Mouse (Mus musculus): ENCODE measurements around the gene Gemin7. TPM values are rescaled to one million over a fixed set of nuclear protein-coding genes. Genes with fewer than 3 reads are reported as not detected.

The Gemin7 gene
- total and polyA plus RNA-seq, 2 experiments from 2014 or later = 38.2 to 148 TPM

DNA sequence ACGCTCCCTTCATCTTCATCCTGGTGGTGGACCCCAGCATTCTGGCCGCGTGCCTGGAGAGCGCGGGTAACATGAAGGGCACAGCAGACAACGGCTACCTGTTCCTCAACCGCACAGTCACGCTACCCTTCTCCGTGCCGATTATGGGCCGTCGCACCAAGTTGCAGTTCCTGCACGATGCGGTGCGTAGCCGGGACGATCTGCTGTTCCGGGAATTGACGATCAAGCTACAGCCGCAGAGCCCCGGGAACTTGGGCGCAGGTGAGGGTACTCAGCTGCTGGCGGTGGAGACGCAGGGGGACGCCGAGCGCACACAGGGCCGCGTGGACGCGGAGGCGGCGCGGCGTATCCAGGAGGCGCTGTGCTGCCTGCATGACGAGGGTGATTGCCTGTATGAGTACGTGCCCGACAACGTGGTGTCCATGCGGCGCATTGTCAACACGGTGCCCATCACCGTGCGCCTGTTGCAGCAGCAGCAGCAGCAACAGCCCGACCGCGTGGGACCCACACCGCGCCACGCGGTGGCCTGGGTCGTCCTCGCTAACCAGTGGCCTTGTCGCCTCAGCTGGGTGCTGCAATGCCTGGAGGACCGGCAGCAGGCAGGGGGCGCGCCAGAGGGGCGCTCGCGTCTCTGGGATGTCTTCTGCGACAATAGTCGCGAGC, 53.5 kb downstream of the Gemin7 start:
- Histone ChIP-seq H3K27ac (ENCODE audit: low read depth, low read length) (no peak overlapping the region), H3K4me3 (ENCODE audit: low read depth, low read length) (peak overlapping the region; percentile 37), H3K9me3 (ENCODE audit: low read length) (no peaks in the 10 kb centered on the region), H3K9ac (peak overlapping the region; percentile 62), H3K4me1 (ENCODE audit: insufficient read depth) (peaks cover 22% of the 10 kb centered on the region), H3K4me2 (ENCODE audit: low read depth) (peak overlapping the region; percentile 77), H3K27me3 (ENCODE audit: insufficient read depth, low read length) (peaks cover 39% of the 10 kb centered on the region), H3K36me3 (ENCODE audit: insufficient read depth) (0 out of 2 replicates have a peak, but pooled peaks cover under 1% of the 10 kb centered on the region)
- DNase-seq (peak; percentile 89), ATAC-seq (peak; percentile 83)
- 1% methylated on average over 63 of the region's 64 CpGs for WGBS
- peak; percentile 82 for TF ChIP-seq CTCF (IDR thresholded peaks at IDR 0.05; ENCODE audit: low read depth)

- H3K9me3 ChIP-seq (ENCODE audit: low read length) = no peaks in the 10 kb centered on the region
- H3K27ac ChIP-seq (ENCODE audit: low read depth, low read length) = no peak overlapping the region
- H3K4me1 ChIP-seq (ENCODE audit: insufficient read depth) = peaks cover 22% of the 10 kb centered on the region
- H3K4me2 ChIP-seq (ENCODE audit: low read depth) = peak overlapping the region; percentile 77
- peak; percentile 62 for DNase-seq
- ATAC-seq = peak; percentile 36
- peak overlapping the region; percentile 37 for H3K4me3 ChIP-seq (ENCODE audit: low read depth, low read length)
- no peaks in the 10 kb centered on the region for H3K36me3 ChIP-seq (ENCODE audit: insufficient read depth)
- peak overlapping the region; percentile 62; the same call in 1 of the 2 replicates for H3K9ac ChIP-seq
- peaks cover 46% of the 10 kb centered on the region for H3K27me3 ChIP-seq (ENCODE audit: insufficient read depth, low read length)
- no peak for TF ChIP-seq CTCF (IDR thresholded peaks at IDR 0.05; ENCODE audit: low read depth)
- 12% methylated on average over 72 of the region's 72 CpGs for WGBS
Measured at GRCm38 (mm10) chr7:19523017-19523756, 54.2 kb downstream of the Gemin7 start.

DNA sequence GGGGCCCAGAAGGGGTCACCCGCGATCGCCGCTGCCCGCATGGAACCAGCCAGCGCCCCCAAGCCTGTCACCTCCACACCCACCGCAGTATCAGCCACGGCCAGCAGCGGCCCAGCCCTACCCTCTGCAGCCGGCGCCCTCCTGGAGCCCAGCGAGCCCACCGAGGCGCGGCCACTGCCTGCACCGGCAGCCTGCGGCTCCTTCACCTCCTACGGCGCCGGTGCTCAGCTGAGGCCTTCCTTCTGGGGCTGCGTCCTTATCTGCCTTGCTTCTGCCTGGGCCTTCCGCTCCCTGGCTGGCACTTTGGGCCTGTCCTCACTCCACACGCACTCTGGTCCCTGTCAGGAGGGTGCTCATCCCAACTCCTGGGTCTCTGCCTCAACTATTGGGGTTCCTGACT, 57.4 kb downstream of the Gemin7 start:
- WGBS = 11% methylated on average over 17 of the region's 23 CpGs
- TF ChIP-seq CTCF (IDR thresholded peaks at IDR 0.05; ENCODE audit: low read depth) = no peak
- no peak overlapping the region for H3K27ac ChIP-seq (ENCODE audit: low read depth, low read length)
- ATAC-seq = no peak
- peak overlapping the region; percentile 5; the same call in 1 of the 2 replicates for H3K4me3 ChIP-seq (ENCODE audit: low read depth, low read length)
- H3K9ac ChIP-seq = 0 out of 2 replicates have a peak overlapping the region, but pooled peaks have one; percentile 35
- H3K36me3 ChIP-seq (ENCODE audit: insufficient read depth) = no peaks in the 10 kb centered on the region
- peak overlapping the region; percentile 36 for H3K4me2 ChIP-seq (ENCODE audit: low read depth)
- peaks cover 47% of the 10 kb centered on the region for H3K27me3 ChIP-seq (ENCODE audit: insufficient read depth, low read length)
- no peak for DNase-seq
- H3K4me1 ChIP-seq (ENCODE audit: insufficient read depth) = peaks cover 25% of the 10 kb centered on the region
- no peaks in the 10 kb centered on the region for H3K9me3 ChIP-seq (ENCODE audit: low read length)

GRCm38 (mm10) chr7:19517652-19518365, 59.6 kb downstream of the Gemin7 start, which contains the start of gene Nkpd1:
Gene Nkpd1, plus strand, starts transcription at chr7:19517838.
- DNase-seq = peak; percentile 24
- H3K4me3 ChIP-seq (ENCODE audit: low read depth, low read length) = peak within 1 kb of the TSS; percentile 17; the same call in 1 of the 2 replicates
- peaks cover 40% of the 10 kb centered on the region for H3K27me3 ChIP-seq (ENCODE audit: insufficient read depth, low read length)
- peak; percentile 68 for TF ChIP-seq CTCF (IDR thresholded peaks at IDR 0.05; ENCODE audit: low read depth)
- no peaks in the 10 kb centered on the region for H3K9me3 ChIP-seq (ENCODE audit: low read length)
- peak within 1 kb of the TSS; percentile 52 for H3K4me2 ChIP-seq (ENCODE audit: low read depth)
- 4% methylated on average over 22 of the region's 29 CpGs for WGBS
- H3K4me1 ChIP-seq (ENCODE audit: insufficient read depth) = peaks cover 3% of the 10 kb centered on the region; the same call in 1 of the 2 replicates
- H3K9ac ChIP-seq = peak within 1 kb of the TSS; percentile 22; the same call in 1 of the 2 replicates
- H3K27ac ChIP-seq (ENCODE audit: low read depth, low read length) = no peak within 1 kb of the TSS
- ATAC-seq = peak; percentile 55; the same call in 1 of the 2 replicates
- no peaks in the 10 kb centered on the region for H3K36me3 ChIP-seq (ENCODE audit: insufficient read depth)

Other genes with a start within 250 kb of the Gemin7 start
- gene Ercc1, start 232.8 kb downstream of the Gemin7 start, total RNA-seq (2014; rRNA removed) = 56.6 and 73.6 TPM in 2 replicates
- 80.5 and 81.0 TPM in 2 replicates for gene Ercc1, start 232.8 kb downstream of the Gemin7 start, polyA plus RNA-seq (2015; fragmentation: Nextera tagmentation; extraction: Ambion mirVana)
- gene Cd3eap, start 218.1 kb downstream of the Gemin7 start, total RNA-seq (2014; rRNA removed) = 12.1 and 15.5 TPM in 2 replicates
- gene Cd3eap, start 218.1 kb downstream of the Gemin7 start, polyA plus RNA-seq (2015; fragmentation: Nextera tagmentation; extraction: Ambion mirVana) = 19.4 and 21.6 TPM in 2 replicates
- gene Ppp1r13l, start 217.8 kb downstream of the Gemin7 start, total RNA-seq (2014; rRNA removed) = 0.76 and 1.2 TPM in 2 replicates
- gene Ppp1r13l, start 217.8 kb downstream of the Gemin7 start, polyA plus RNA-seq (2015; fragmentation: Nextera tagmentation; extraction: Ambion mirVana) = 2.0 and 2.1 TPM in 2 replicates
- gene Ercc2, start 195.6 kb downstream of the Gemin7 start, total RNA-seq (2014; rRNA removed) = 47.7 and 58.2 TPM in 2 replicates
- 17.9 and 21.8 TPM in 2 replicates for gene Ercc2, start 195.6 kb downstream of the Gemin7 start, polyA plus RNA-seq (2015; fragmentation: Nextera tagmentation; extraction: Ambion mirVana)
- gene Klc3, start 173.5 kb downstream of the Gemin7 start, total RNA-seq (2014; rRNA removed) = 2.2 and 3.0 TPM in 2 replicates
- gene Klc3, start 173.5 kb downstream of the Gemin7 start, polyA plus RNA-seq (2015; fragmentation: Nextera tagmentation; extraction: Ambion mirVana) = 2.1 and 2.9 TPM in 2 replicates
- 0.48 and 4.2 TPM in 2 replicates for gene Ckm, start 172.8 kb downstream of the Gemin7 start, total RNA-seq (2014; rRNA removed)
- gene Ckm, start 172.8 kb downstream of the Gemin7 start, polyA plus RNA-seq (2015; fragmentation: Nextera tagmentation; extraction: Ambion mirVana) = not detected in 2 replicates
- 46.7 and 47.1 TPM in 2 replicates for gene Mark4, start 118.8 kb downstream of the Gemin7 start, total RNA-seq (2014; rRNA removed)
- gene Mark4, start 118.8 kb downstream of the Gemin7 start, polyA plus RNA-seq (2015; fragmentation: Nextera tagmentation; extraction: Ambion mirVana) = 16.1 and 21.0 TPM in 2 replicates
- gene Exoc3l2, start 114.3 kb downstream of the Gemin7 start, total RNA-seq (2014; rRNA removed) = 0.14 and 0.23 TPM in 2 replicates
- gene Exoc3l2, start 114.3 kb downstream of the Gemin7 start, polyA plus RNA-seq (2015; fragmentation: Nextera tagmentation; extraction: Ambion mirVana) = 0.36 and 0.38 TPM in 2 replicates
- gene Bloc1s3, start 69.2 kb downstream of the Gemin7 start, total RNA-seq (2014; rRNA removed) = 17.3 and 17.8 TPM in 2 replicates
- gene Bloc1s3, start 69.2 kb downstream of the Gemin7 start, polyA plus RNA-seq (2015; fragmentation: Nextera tagmentation; extraction: Ambion mirVana) = 4.5 and 5.1 TPM in 2 replicates
- 28.5 and 28.8 TPM in 2 replicates for gene Trappc6a, start 69.2 kb downstream of the Gemin7 start, total RNA-seq (2014; rRNA removed)
- 38.7 and 38.8 TPM in 2 replicates for gene Trappc6a, start 69.2 kb downstream of the Gemin7 start, polyA plus RNA-seq (2015; fragmentation: Nextera tagmentation; extraction: Ambion mirVana)
- gene Nkpd1, start 59.8 kb downstream of the Gemin7 start, total RNA-seq (2014; rRNA removed) = 2.0 and 3.4 TPM in 2 replicates
- gene Nkpd1, start 59.8 kb downstream of the Gemin7 start, polyA plus RNA-seq (2015; fragmentation: Nextera tagmentation; extraction: Ambion mirVana) = 1.1 and 2.3 TPM in 2 replicates
- 86.4 and 87.8 TPM in 2 replicates for gene Ppp1r37, start 14.5 kb downstream of the Gemin7 start, total RNA-seq (2014; rRNA removed)
- 23.4 and 27.2 TPM in 2 replicates for gene Ppp1r37, start 14.5 kb downstream of the Gemin7 start, polyA plus RNA-seq (2015; fragmentation: Nextera tagmentation; extraction: Ambion mirVana)
- gene Zfp296, start 308 bp downstream of the Gemin7 start, total RNA-seq (2014; rRNA removed) = 0.31 and 1.2 TPM in 2 replicates
- gene Zfp296, start 308 bp downstream of the Gemin7 start, polyA plus RNA-seq (2015; fragmentation: Nextera tagmentation; extraction: Ambion mirVana) = 0.09 and 0.16 TPM in 2 replicates
- gene Clasrp, start 26.9 kb upstream of the Gemin7 start, total RNA-seq (2014; rRNA removed) = 56.0 and 89.0 TPM in 2 replicates
- 50.1 and 56.8 TPM in 2 replicates for gene Clasrp, start 26.9 kb upstream of the Gemin7 start, polyA plus RNA-seq (2015; fragmentation: Nextera tagmentation; extraction: Ambion mirVana)
- gene Relb, start 51.8 kb upstream of the Gemin7 start, total RNA-seq (2014; rRNA removed) = 6.5 and 6.9 TPM in 2 replicates
- 4.5 and 5.4 TPM in 2 replicates for gene Relb, start 51.8 kb upstream of the Gemin7 start, polyA plus RNA-seq (2015; fragmentation: Nextera tagmentation; extraction: Ambion mirVana)
- gene Clptm1, start 87.4 kb upstream of the Gemin7 start, total RNA-seq (2014; rRNA removed) = 93.2 and 109 TPM in 2 replicates
- 111 and 136 TPM in 2 replicates for gene Clptm1, start 87.4 kb upstream of the Gemin7 start, polyA plus RNA-seq (2015; fragmentation: Nextera tagmentation; extraction: Ambion mirVana)
- 0.86 TPM in 1 of 2 replicates, not detected in the other for gene Apoc2, start 100.3 kb upstream of the Gemin7 start, total RNA-seq (2014; rRNA removed)
- gene Apoc2, start 100.3 kb upstream of the Gemin7 start, polyA plus RNA-seq (2015; fragmentation: Nextera tagmentation; extraction: Ambion mirVana) = 0.50 TPM in 1 of 2 replicates, not detected in the other
- not detected in 2 replicates for gene Gm44805, start 103.8 kb upstream of the Gemin7 start, total RNA-seq (2014; rRNA removed)
- gene Gm44805, start 103.8 kb upstream of the Gemin7 start, polyA plus RNA-seq (2015; fragmentation: Nextera tagmentation; extraction: Ambion mirVana) = not detected in 2 replicates
- not detected in 2 replicates for gene Apoc4, start 103.9 kb upstream of the Gemin7 start, total RNA-seq (2014; rRNA removed)
- not detected in 2 replicates for gene Apoc4, start 103.9 kb upstream of the Gemin7 start, polyA plus RNA-seq (2015; fragmentation: Nextera tagmentation; extraction: Ambion mirVana)
- 2.1 and 5.3 TPM in 2 replicates for gene Apoc1, start 115.1 kb upstream of the Gemin7 start, total RNA-seq (2014; rRNA removed)
- gene Apoc1, start 115.1 kb upstream of the Gemin7 start, polyA plus RNA-seq (2015; fragmentation: Nextera tagmentation; extraction: Ambion mirVana) = 3.0 and 5.5 TPM in 2 replicates
- gene Apoe, start 121.6 kb upstream of the Gemin7 start, total RNA-seq (2014; rRNA removed) = 1,116 and 1,436 TPM in 2 replicates
- 1,283 and 1,495 TPM in 2 replicates for gene Apoe, start 121.6 kb upstream of the Gemin7 start, polyA plus RNA-seq (2015; fragmentation: Nextera tagmentation; extraction: Ambion mirVana)
- gene Tomm40, start 137.8 kb upstream of the Gemin7 start, total RNA-seq (2014; rRNA removed) = 98.9 and 113 TPM in 2 replicates
- 146 and 147 TPM in 2 replicates for gene Tomm40, start 137.8 kb upstream of the Gemin7 start, polyA plus RNA-seq (2015; fragmentation: Nextera tagmentation; extraction: Ambion mirVana)
- gene Nectin2, start 172.9 kb upstream of the Gemin7 start, total RNA-seq (2014; rRNA removed) = 44.2 and 44.7 TPM in 2 replicates
- 47.2 and 48.7 TPM in 2 replicates for gene Nectin2, start 172.9 kb upstream of the Gemin7 start, polyA plus RNA-seq (2015; fragmentation: Nextera tagmentation; extraction: Ambion mirVana)
- 12.2 and 19.5 TPM in 2 replicates for gene Bcam, start 193.4 kb upstream of the Gemin7 start, total RNA-seq (2014; rRNA removed)
- 10.9 and 12.7 TPM in 2 replicates for gene Bcam, start 193.4 kb upstream of the Gemin7 start, polyA plus RNA-seq (2015; fragmentation: Nextera tagmentation; extraction: Ambion mirVana)
- 0.38 and 1.1 TPM in 2 replicates for gene Cblc, start 219.2 kb upstream of the Gemin7 start, total RNA-seq (2014; rRNA removed)
- 0.67 and 0.84 TPM in 2 replicates for gene Cblc, start 219.2 kb upstream of the Gemin7 start, polyA plus RNA-seq (2015; fragmentation: Nextera tagmentation; extraction: Ambion mirVana)
- gene Bcl3, start 245.2 kb upstream of the Gemin7 start, total RNA-seq (2014; rRNA removed) = 0.43 and 0.77 TPM in 2 replicates
- 0.28 and 0.86 TPM in 2 replicates for gene Bcl3, start 245.2 kb upstream of the Gemin7 start, polyA plus RNA-seq (2015; fragmentation: Nextera tagmentation; extraction: Ambion mirVana)

Measured in forebrain, postnatal 0 days (tissue).